Mouse (Mus musculus) CH12.LX (cell line): ENCODE measurements at regions not wholly inside any gene's neighbourhood (a gene's known extent, or its start where the extent isn't known, plus 50 kb on each side); places are given as distances from the start of the nearest gene placed in this dataset.

Experiments
- DNase-seq: peaks from one replicate; pipeline ENCODE4 v3.0.0-alpha.2; 2013; ENCODE audit errors: extremely low read depth
- H3K27ac ChIP-seq: 2 replicates; pipeline ENCODE4 v1.5.1; 2012; ENCODE audit warnings: low read depth, mild to moderate bottlenecking, control low read depth, moderate library complexity; ENCODE audit not compliant: insufficient read depth
- H3K27me3 ChIP-seq: replicated peaks from 2 replicates; pipeline ENCODE3; 2012; ENCODE audit warnings: inconsistent platforms
- H3K36me3 ChIP-seq, 2 experiments: replicated peaks in 1 of 2; 2 replicates each; pipeline versions ENCODE3 to v1.6.1; 2012; ENCODE audit warnings: inconsistent platforms in 1 of 2, low read length in 1 of 2, mild to moderate bottlenecking in 1 of 2, mixed read lengths in 1 of 2, moderate library complexity in 1 of 2; ENCODE audit not compliant: control insufficient read depth in 1 of 2, insufficient read depth in 1 of 2
- H3K4me1 ChIP-seq, 2 experiments: 2 replicates each; pipeline ENCODE4 v1.6.1; 2012; ENCODE audit warnings: inconsistent platforms in 1 of 2, moderate library complexity in 1 of 2; ENCODE audit not compliant: insufficient read depth in 2 of 2, control insufficient read depth in 1 of 2
- H3K4me2 ChIP-seq: 2 replicates; pipeline ENCODE4 v1.6.1; 2012; ENCODE audit warnings: low read depth, mild to moderate bottlenecking, control low read depth; ENCODE audit not compliant: poor library complexity, insufficient read depth, severe bottlenecking
- H3K4me3 ChIP-seq, 3 experiments: fragments of 150-350 bp in 1 of 3; sonication (generic) in 1 of 3; replicated peaks in 1 of 3; 2 replicates each; pipeline versions ENCODE3 to v1.5.1; 2011 to 2012; ENCODE audit warnings: low read depth in 2 of 3, low read length in 2 of 3, mild to moderate bottlenecking in 2 of 3, moderate library complexity in 2 of 3, control low read depth in 1 of 3, improper control_type of control experiment in 1 of 3, inconsistent platforms in 1 of 3, mixed read lengths in 1 of 3; ENCODE audit not compliant: poor library complexity in 1 of 3
- H3K79me2 ChIP-seq: replicated peaks from 2 replicates; pipeline ENCODE4 v1.6.1; 2012; ENCODE audit warnings: mild to moderate bottlenecking, moderate library complexity; ENCODE audit not compliant: control insufficient read depth, poor library complexity, insufficient read depth, severe bottlenecking; ENCODE audit errors: extremely low read depth
- H3K9ac ChIP-seq: 2 replicates; pipeline ENCODE4 v1.6.1; 2012; ENCODE audit warnings: low read depth, mild to moderate bottlenecking, control low read depth, moderate library complexity; ENCODE audit not compliant: insufficient read depth
- H3K9me3 ChIP-seq: replicated peaks from 2 replicates; pipeline ENCODE3; 2012; ENCODE audit warnings: low read length, inconsistent platforms, mixed read lengths
- BHLHE40 ChIP-seq: IDR thresholded peaks from 2 replicates; pipeline ENCODE4 v1.6.1; 2011; ENCODE audit warnings: mild to moderate bottlenecking, low read depth, low read length, improper control_type of control experiment
- CHD1 ChIP-seq: IDR thresholded peaks from 2 replicates; pipeline ENCODE4 v1.6.1; 2012; ENCODE audit warnings: low read depth, low read length, improper control_type of control experiment, inconsistent platforms
- CTCF ChIP-seq, 2 experiments: IDR thresholded peaks in 1 of 2; conservative IDR thresholded peaks in 1 of 2; 2 replicates each; pipeline ENCODE4 v1.5.1; 2011 to 2012; ENCODE audit warnings: low read depth in 2 of 2, low read length in 2 of 2, improper control_type of control experiment in 1 of 2, inconsistent platforms in 1 of 2, mild to moderate bottlenecking in 1 of 2, moderate library complexity in 1 of 2
- ELF1 ChIP-seq: IDR thresholded peaks from 2 replicates; pipeline ENCODE4 v1.6.1; 2014; ENCODE audit warnings: low read depth, mild to moderate bottlenecking, inconsistent platforms, low read length, improper control_type of control experiment
- GABPA ChIP-seq: IDR thresholded peaks from 2 replicates; pipeline ENCODE4 v1.6.1; 2012; ENCODE audit warnings: low read depth, low read length, improper control_type of control experiment, inconsistent platforms; ENCODE audit not compliant: insufficient replicate concordance
- IRF4 ChIP-seq: IDR thresholded peaks from 2 replicates; pipeline ENCODE4 v1.6.1; 2014; ENCODE audit warnings: low read depth, mild to moderate bottlenecking, inconsistent platforms, low read length, improper control_type of control experiment
- MAX ChIP-seq: IDR thresholded peaks from 2 replicates; pipeline ENCODE4 v1.6.1; 2011; ENCODE audit warnings: low read length, improper control_type of control experiment
- POLR2A ChIP-seq: IDR thresholded peaks from 2 replicates; pipeline ENCODE4 v1.6.1; 2011; ENCODE audit warnings: low read depth, mild to moderate bottlenecking, improper control_type of control experiment, low read length
- POLR2AphosphoS2 ChIP-seq: IDR thresholded peaks from 2 replicates; pipeline ENCODE4 v1.6.1; 2011; ENCODE audit warnings: low read depth, low read length, improper control_type of control experiment
- RAD21 ChIP-seq: IDR thresholded peaks from 2 replicates; pipeline ENCODE4 v1.6.1; 2011; ENCODE audit warnings: low read depth, mild to moderate bottlenecking, low read length, improper control_type of control experiment, moderate library complexity
- SMC3 ChIP-seq: IDR thresholded peaks from 2 replicates; pipeline ENCODE4 v1.6.1; 2011; ENCODE audit warnings: low read depth, low read length, improper control_type of control experiment
- TCF12 ChIP-seq: IDR thresholded peaks from 2 replicates; pipeline ENCODE4 v1.6.1; 2014; ENCODE audit warnings: low read depth, mild to moderate bottlenecking, inconsistent platforms, low read length, improper control_type of control experiment
- USF1 ChIP-seq: IDR thresholded peaks from 2 replicates; pipeline ENCODE4 v1.6.1; 2014; ENCODE audit warnings: low read depth, mild to moderate bottlenecking, inconsistent platforms, low read length, improper control_type of control experiment
- USF2 ChIP-seq: conservative IDR thresholded peaks from 2 replicates; pipeline ENCODE4 v1.6.1; 2011; ENCODE audit warnings: low read depth, low read length, improper control_type of control experiment
- ZKSCAN1 ChIP-seq: IDR thresholded peaks from 2 replicates; pipeline ENCODE4 v1.6.1; 2012; ENCODE audit warnings: low read depth, inconsistent platforms, low read length, improper control_type of control experiment, borderline replicate concordance
- dilution Hi-C: fragments of 300-500 bp; cut with MboI; formaldehyde crosslinking; loops from 2 replicates; pipeline ENCODE4 v1.14.3; 2020; ENCODE audit warnings: low sequenced_read_pairs; ENCODE audit not compliant: extremely low pct_unique_long_range_greater_than_20kb, extremely low pct_ligation_motif_present
- in situ Hi-C: fragments of 300-500 bp; cut with MboI; formaldehyde crosslinking; loops from 3 replicates; pipeline ENCODE4 v1.14.3; 2019; ENCODE audit warnings: low sequenced_read_pairs, low pct_ligation_motif_present, low pct_unique_long_range_greater_than_20kb, mixed read lengths

DNA sequence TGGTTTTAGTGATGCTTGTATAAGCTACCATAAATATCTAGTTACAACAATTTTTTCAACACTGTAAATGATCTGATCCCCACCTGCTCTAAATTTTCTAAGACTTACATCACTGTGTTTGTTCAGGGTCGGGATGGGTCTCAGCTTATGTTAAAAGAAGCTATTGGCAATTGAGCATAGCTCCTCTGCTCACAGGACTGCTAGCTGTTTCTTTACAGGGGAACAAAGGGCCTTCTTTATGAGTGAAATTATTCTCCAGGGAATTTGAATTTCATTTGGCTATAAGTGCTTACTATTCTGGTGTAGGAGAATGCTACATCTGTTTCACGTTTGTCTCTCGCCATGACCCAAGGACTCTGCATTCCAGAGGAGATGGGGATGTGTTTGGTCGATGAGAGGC, 255.6 kb upstream of the Ccdc54 start:
- in situ Hi-C loops, result no loop called here

DNA sequence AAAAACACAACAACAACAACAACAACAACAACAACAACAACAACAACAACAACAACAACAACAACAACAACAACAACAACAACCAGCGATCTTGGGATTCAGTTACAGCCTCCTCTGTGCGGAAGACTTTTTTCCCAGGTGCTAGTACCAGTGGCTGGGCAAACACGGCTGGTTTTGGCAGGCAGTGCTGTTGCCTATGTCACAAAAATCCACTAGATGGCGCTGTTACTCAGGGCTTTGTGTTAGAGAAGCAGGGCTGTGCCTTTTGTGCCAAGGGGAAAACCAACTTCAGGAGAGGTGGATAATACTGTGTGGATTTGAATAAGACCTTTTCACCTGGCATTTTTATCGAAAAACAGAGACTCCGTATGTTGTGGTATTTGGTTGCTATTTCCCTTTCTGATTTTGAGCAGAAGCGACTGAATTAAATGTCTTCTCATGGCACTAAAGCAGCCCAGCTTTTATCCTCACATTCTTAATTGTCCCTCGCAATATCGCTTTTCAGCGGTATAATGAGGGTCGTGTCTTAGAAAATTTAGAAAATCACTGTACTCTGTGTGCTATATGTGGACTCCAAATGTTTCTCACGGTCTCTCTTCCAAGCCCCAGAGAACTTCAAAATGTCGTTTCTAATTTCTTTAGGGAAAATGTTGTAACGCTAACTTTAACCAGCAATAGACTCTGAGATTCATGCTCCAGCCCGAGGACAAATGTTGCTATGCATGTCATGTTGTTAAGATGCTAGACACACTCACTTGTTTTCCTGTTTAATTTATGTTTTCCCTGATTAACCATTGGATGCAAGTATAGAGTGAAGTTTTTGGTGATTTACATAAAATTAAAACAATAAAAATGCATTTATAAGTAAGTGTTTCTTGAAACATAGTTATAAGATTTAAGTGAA, 251.0 kb upstream of the Ccdc54 start:
- H3K4me3 ChIP-seq, result no peak overlapping the region
- TF ChIP-seq SMC3, result peak; percentile 68
- 0 out of 2 replicates have a peak, but pooled peaks have one; percentile 20 for TF ChIP-seq TCF12
- TF ChIP-seq GABPA, result no peak
- no peak for TF ChIP-seq USF2
- peak; percentile 38; the same call in 1 of the 2 replicates for TF ChIP-seq ELF1
- TF ChIP-seq RAD21, result peak; percentile 88
- TF ChIP-seq CTCF (conservative IDR thresholded peaks at IDR 0.05 in 1 of 2, IDR thresholded peaks at IDR 0.05 in 1 of 2; ENCODE audit: low read depth in 2 of 2, low read length in 2 of 2), result peak; percentile 91 to 94
- TF ChIP-seq MAX, result no peak
- H3K9ac ChIP-seq, result no peak overlapping the region
- no peaks in the 10 kb centered on the region for H3K9me3 ChIP-seq
- in situ Hi-C loops (no loop called here), dilution Hi-C loops (no loop called here)
- peaks cover 0 to 13% of the 10 kb centered on the region in 2 experiments; a peak in 2 of 4 replicates for H3K4me1 ChIP-seq
- no peaks in the 10 kb centered on the region for H3K79me2 ChIP-seq
- H3K27ac ChIP-seq, result no peak overlapping the region
- H3K27me3 ChIP-seq, result no peaks in the 10 kb centered on the region
- H3K4me2 ChIP-seq, result peak overlapping the region; percentile 33; the same call in 1 of the 2 replicates
- DNase-seq, result peak; percentile 80
- H3K36me3 ChIP-seq, result no peaks in the 10 kb centered on the region

More for the DNA sequence above, 255.6 kb upstream of the Ccdc54 start:
- no peak for DNase-seq
- Histone ChIP-seq H3K4me3 (no peak overlapping the region), H3K27me3 (no peaks in the 10 kb centered on the region), H3K79me2 (no peaks in the 10 kb centered on the region), H3K9me3 (no peaks in the 10 kb centered on the region), H3K36me3 (no peaks in the 10 kb centered on the region), H3K27ac (no peak overlapping the region), H3K4me1 (no peaks in the 10 kb centered on the region), H3K9ac (no peak overlapping the region), H3K4me2 (no peak overlapping the region)
- dilution Hi-C loops, result no loop called here
- TF ChIP-seq USF1 (no peak), TCF12 (no peak), CHD1 (no peak), SMC3 (no peak), POLR2AphosphoS2 (no peak), BHLHE40 (no peak), ELF1 (no peak), POLR2A (no peak), ZKSCAN1 (no peak), IRF4 (no peak)
